In the genomic region with DNA sequence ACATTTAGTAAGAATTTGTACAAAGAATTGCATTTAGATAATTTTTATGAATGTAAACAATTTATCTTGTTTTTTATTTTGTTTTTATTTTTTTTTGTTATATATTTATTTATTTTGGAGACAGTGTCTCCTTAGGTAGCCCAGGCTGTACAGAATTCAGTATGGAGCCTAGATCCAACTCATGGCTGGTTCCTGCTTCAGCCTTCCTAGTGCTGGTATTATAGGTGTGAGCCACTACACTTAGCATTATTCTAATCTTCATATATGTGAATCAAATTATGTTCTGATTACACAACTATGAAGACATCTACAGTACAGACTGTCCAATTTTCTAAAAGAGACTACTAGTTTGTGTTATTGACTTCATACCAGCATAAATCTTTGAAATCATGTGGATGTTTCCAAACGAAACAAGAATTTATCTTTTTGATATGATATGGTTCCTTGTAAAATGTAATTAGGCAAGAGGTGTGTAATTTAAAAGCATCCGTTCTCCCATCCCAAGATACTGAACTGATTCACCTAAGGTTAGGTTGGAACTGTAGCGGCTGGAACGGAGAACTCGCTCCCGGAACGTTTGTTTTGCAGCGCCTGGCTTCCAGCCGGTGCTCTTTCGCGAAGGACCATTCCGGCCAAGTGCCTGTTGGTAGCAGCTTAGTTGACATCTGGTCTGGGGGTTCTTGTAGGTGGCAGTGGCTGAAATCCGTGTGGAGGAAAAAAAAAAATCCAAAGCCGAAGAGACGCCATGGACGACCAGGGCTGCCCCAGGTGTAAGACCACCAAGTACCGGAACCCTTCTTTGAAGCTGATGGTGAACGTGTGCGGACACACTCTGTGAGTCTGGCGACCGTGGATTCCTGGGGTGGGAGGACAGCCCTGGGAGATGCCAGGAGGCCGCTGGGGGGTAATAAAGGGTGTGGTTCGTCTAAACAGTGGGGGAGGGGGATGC, we compare ENCODE assay signal across 8 mouse cellular contexts. TPM values are rescaled to one million over a fixed set of nuclear protein-coding genes. Genes with fewer than 3 reads are reported as not detected.
DNase-seq lines count a peak whose midpoint lies in the region; ATAC-seq lines count a peak whose summit lies in the region.

A gene (plus strand): TSS at position 625 of the 949 bp plus-strand sequence.

- peak within 1 kb of the TSS; percentile 86 for H3K9ac ChIP-seq in hindbrain, embryonic 16.5 days (ENCODE audit: low read depth, low read length)

- H3K79me2 ChIP-seq in macrophage (ENCODE audit: inconsistent target) = peaks cover 48% of the 10 kb centered on the region

- H3K4me2 ChIP-seq in hindbrain, embryonic 16.5 days (ENCODE audit: low read length) = peak within 1 kb of the TSS; percentile 72

- H3K4me1 ChIP-seq in hindbrain, embryonic 16.5 days (ENCODE audit: control insufficient read depth, insufficient read depth, low read depth, low read length) = peaks cover 12% of the 10 kb centered on the region

- peak; percentile 89 for ATAC-seq in hindbrain, embryonic 16.5 days

- H3K27me3 ChIP-seq in hindbrain, embryonic 16.5 days (replicated peaks; ENCODE audit: control insufficient read depth, insufficient read depth, low read length) = no peaks in the 10 kb centered on the region

- H3K36me3 ChIP-seq in hindbrain, embryonic 16.5 days (ENCODE audit: control insufficient read depth, insufficient read depth, low read length) = no peaks in the 10 kb centered on the region
- H3K36me3 ChIP-seq in macrophage (ENCODE audit: inconsistent target) = no peaks in the 10 kb centered on the region

- peak within 1 kb of the TSS; percentile 87 for H3K4me3 ChIP-seq in hindbrain, embryonic 16.5 days (ENCODE audit: low read length)
- H3K4me3 ChIP-seq in macrophage (ENCODE audit: inconsistent target) = peak within 1 kb of the TSS; percentile 98

- H3K9me3 ChIP-seq in hindbrain, embryonic 16.5 days (ENCODE audit: control insufficient read depth, low read length) = no peaks in the 10 kb centered on the region

- DNase-seq in T-cell, adult 2 months (ENCODE audit: low spot score) = peak; percentile 72
- DNase-seq in cerebellum, postnatal 36 days = peak; percentile 86 to 94
- peak; percentile 83 to 90 for DNase-seq in frontal cortex, postnatal 36 days (ENCODE audit: low spot score in 2 of 2)
- DNase-seq in left cerebral cortex, adult 18-20 months (ENCODE audit: low spot score in 2 of 2) = peak; percentile 86 to 90
- peak; percentile 79 for DNase-seq in right cerebral cortex, adult 18-20 months
- DNase-seq in urinary bladder, postnatal 10 days (ENCODE audit: low spot score) = peak; percentile 35

- under 1% methylated on average over 23 of the region's 23 CpGs for WGBS in hindbrain, embryonic 16.5 days
- 2% methylated on average over 23 of the region's 23 CpGs for WGBS in macrophage (ENCODE audit: missing documents)

- H3K27ac ChIP-seq in hindbrain, embryonic 16.5 days (ENCODE audit: low read depth, low read length) = peak within 1 kb of the TSS; percentile 59; the same call in 1 of the 2 replicates
- no peak within 1 kb of the TSS; the same call in 1 of the 2 replicates for H3K27ac ChIP-seq in macrophage

RNA-seq across cellular contexts. Expression of the gene that starts here (rescaled TPM):
- polyA plus RNA-seq in hindbrain, embryonic 16.5 days (2015; fragmentation: Nextera tagmentation; extraction: Ambion mirVana) = 16.2 and 17.4 TPM in 2 replicates
- 10 to 100 TPM; 22.6 to 22.9 TPM for total RNA-seq in left cerebral cortex, adult 18-20 months (2021)
- 10 to 100 TPM in 25 of 26 experiments, 1 to 10 TPM in 1; 7.6 to 32.7 (median 23.7) TPM for total RNA-seq in macrophage (2018; cell fraction: chromatin; rRNA removed)
- 10 to 100 TPM in 18 of 26 experiments, 1 to 10 TPM in 8; 6.5 to 13.5 (median 10.9) TPM for total RNA-seq in macrophage (2018; cell fraction: cytosol; rRNA removed)
- 10 to 100 TPM in 20 of 26 experiments, 1 to 10 TPM in 6; 5.5 to 26.3 (median 13.9) TPM for total RNA-seq in macrophage (2018; cell fraction: nucleus; rRNA removed)
- polyA plus RNA-seq in macrophage (2018) = 9.9 to 13.5 TPM (median 12.3 TPM) in 3 replicates

Comparison
In these comparisons a context has a peak if more than half of its experiments do, and no peak if none do; other contexts are left out.
1. DNase-seq: peak in every context shown above with its lines; median percentile 90 in cerebellum, postnatal 36 days; 88 in left cerebral cortex, adult 18-20 months; 86 in frontal cortex, postnatal 36 days; 79 in right cerebral cortex, adult 18-20 months; 72 in T-cell, adult 2 months; 35 in urinary bladder, postnatal 10 days.